ENCODE assay signal across 31 mouse cellular contexts in the genomic region with DNA sequence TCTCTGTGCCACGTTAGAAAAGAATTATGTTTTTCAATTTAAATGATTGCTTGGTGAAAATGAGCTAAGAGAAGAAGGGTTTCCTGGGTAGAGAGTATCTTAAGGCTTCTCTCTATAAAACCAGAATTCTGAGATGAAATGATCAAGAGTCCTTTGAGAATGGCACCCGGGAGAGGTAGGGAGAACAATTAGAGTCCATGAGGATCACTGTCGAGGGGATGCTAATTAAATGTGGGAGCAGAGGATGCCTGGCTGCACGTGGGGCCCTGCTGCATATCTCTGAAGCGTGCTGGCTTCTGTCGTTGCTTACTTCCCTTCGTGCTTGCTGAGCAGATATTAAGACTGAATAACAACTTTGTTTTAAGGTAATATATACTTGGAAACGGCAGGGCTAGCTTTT. TPM values are rescaled to one million over a fixed set of nuclear protein-coding genes. Genes with fewer than 3 reads are reported as not detected.
DNase-seq lines count a peak whose midpoint lies in the region; ATAC-seq and TF ChIP-seq lines count a peak whose summit lies in the region.
"Had no signal": no experiment of that assay in that cellular context is flagged by ENCODE, and none has a peak within 500 bp of the region (broad histone marks: within the 10 kb centered on the region; RNA-seq: fewer than 3 reads in every experiment).

No protein-coding gene starts in this region.

- WGBS in embryonic facial prominence, embryonic 14.5 days: 43% methylated on average over 8 of the region's 8 CpGs
- WGBS in embryonic facial prominence, embryonic 10.5 days: 54% methylated on average over 8 of the region's 8 CpGs
- 39% methylated on average over 8 of the region's 8 CpGs for WGBS in midbrain, embryonic 11.5 days
- WGBS in midbrain, embryonic 16.5 days: 12% methylated on average over 8 of the region's 8 CpGs

- intact Hi-C loops in left cerebral cortex, adult 2 months (cut with DNase I): loop anchor here (2.0 kb wide), 1 partner anchor 56 kb away; no protein-coding TSS in a partner anchor
- intact Hi-C loops in left cerebral cortex, postnatal 25 days (cut with DNase I): loop anchor here (10.0 kb wide), 2 partner anchors 200 to 780 kb away; no protein-coding TSS in a partner anchor

- no peak for TF ChIP-seq CTCF in left cerebral cortex, adult 2 months (IDR thresholded peaks at IDR 0.05)

- H3K9me3 ChIP-seq in embryonic facial prominence, embryonic 14.5 days (ENCODE audit: control insufficient read depth, low read length): no peaks in the 10 kb centered on the region
- no peaks in the 10 kb centered on the region for H3K9me3 ChIP-seq in embryonic facial prominence, embryonic 10.5 days
- no peaks in the 10 kb centered on the region for H3K9me3 ChIP-seq in midbrain, embryonic 11.5 days (ENCODE audit: control insufficient read depth, low read length)
- no peaks in the 10 kb centered on the region for H3K9me3 ChIP-seq in midbrain, embryonic 16.5 days (replicated peaks; ENCODE audit: control insufficient read depth, low read length, poor library complexity, severe bottlenecking)
- H3K9me3 ChIP-seq: forebrain, embryonic 15.5 days; heart, embryonic 10.5 days; heart, embryonic 15.5 days; hindbrain, embryonic 12.5 days; limb, embryonic 15.5 days; liver, embryonic 13.5 days; megakaryocyte, embryonic 14.5 days had no signal

- no peaks in the 10 kb centered on the region for H3K36me3 ChIP-seq in embryonic facial prominence, embryonic 14.5 days (ENCODE audit: control insufficient read depth, insufficient read depth, low read length)
- no peaks in the 10 kb centered on the region for H3K36me3 ChIP-seq in embryonic facial prominence, embryonic 10.5 days (replicated peaks)
- no peaks in the 10 kb centered on the region for H3K36me3 ChIP-seq in midbrain, embryonic 11.5 days (ENCODE audit: control insufficient read depth, insufficient read depth, low read length)
- H3K36me3 ChIP-seq in midbrain, embryonic 16.5 days (ENCODE audit: control insufficient read depth, insufficient read depth, low read length): no peaks in the 10 kb centered on the region
- H3K36me3 ChIP-seq: heart, embryonic 10.5 days; heart, embryonic 15.5 days; limb, embryonic 15.5 days had no signal

- H3K9ac ChIP-seq in embryonic facial prominence, embryonic 14.5 days (ENCODE audit: low read depth, low read length): no peak overlapping the region
- no peak overlapping the region for H3K9ac ChIP-seq in midbrain, embryonic 11.5 days (ENCODE audit: low read length)
- H3K9ac ChIP-seq in midbrain, embryonic 16.5 days (ENCODE audit: low read depth, low read length): no peak overlapping the region
- H3K9ac ChIP-seq: forebrain, embryonic 15.5 days; heart, embryonic 15.5 days; hindbrain, embryonic 12.5 days; limb, embryonic 15.5 days; liver, embryonic 13.5 days had no signal

- H3K4me3 ChIP-seq in embryonic facial prominence, embryonic 14.5 days (ENCODE audit: low read depth, low read length): no peak overlapping the region
- H3K4me3 ChIP-seq in embryonic facial prominence, embryonic 10.5 days: no peak overlapping the region
- H3K4me3 ChIP-seq in left cerebral cortex, adult 2 months: no peak overlapping the region
- no peak overlapping the region for H3K4me3 ChIP-seq in midbrain, embryonic 11.5 days (ENCODE audit: low read depth, low read length)
- H3K4me3 ChIP-seq in midbrain, embryonic 16.5 days (ENCODE audit: low read depth, low read length): no peak overlapping the region
- H3K4me3 ChIP-seq: forebrain, embryonic 15.5 days; heart, embryonic 10.5 days; heart, embryonic 15.5 days; hindbrain, embryonic 12.5 days; limb, embryonic 15.5 days; liver, embryonic 13.5 days; megakaryocyte, embryonic 14.5 days had no signal

- no peak overlapping the region for H3K27ac ChIP-seq in embryonic facial prominence, embryonic 14.5 days (replicated peaks; ENCODE audit: low read depth, low read length)
- no peak overlapping the region for H3K27ac ChIP-seq in embryonic facial prominence, embryonic 10.5 days (replicated peaks)
- H3K27ac ChIP-seq in left cerebral cortex, adult 2 months: peak overlapping the region; percentile 38
- no peak overlapping the region for H3K27ac ChIP-seq in midbrain, embryonic 11.5 days (ENCODE audit: low read depth, low read length)
- H3K27ac ChIP-seq in midbrain, embryonic 16.5 days (ENCODE audit: low read length): peak overlapping the region; percentile 48; the same call in 1 of the 2 replicates
- H3K27ac ChIP-seq: forebrain, embryonic 15.5 days; heart, embryonic 10.5 days; heart, embryonic 15.5 days; hindbrain, embryonic 12.5 days; limb, embryonic 15.5 days; liver, embryonic 13.5 days; stomach, postnatal 0 days had no signal

- no peaks in the 10 kb centered on the region for H3K4me1 ChIP-seq in embryonic facial prominence, embryonic 14.5 days (ENCODE audit: control insufficient read depth, insufficient read depth, low read length)
- H3K4me1 ChIP-seq in embryonic facial prominence, embryonic 10.5 days: peaks cover 1% of the 10 kb centered on the region; the same call in 1 of the 2 replicates
- H3K4me1 ChIP-seq in midbrain, embryonic 11.5 days (ENCODE audit: control insufficient read depth, insufficient read depth, low read length): peaks cover 9% of the 10 kb centered on the region
- peaks cover 12% of the 10 kb centered on the region for H3K4me1 ChIP-seq in midbrain, embryonic 16.5 days (ENCODE audit: control insufficient read depth, insufficient read depth, low read length)
- H3K4me1 ChIP-seq: heart, embryonic 15.5 days; limb, embryonic 15.5 days had no signal

- DNase-seq in embryonic facial prominence, embryonic 14.5 days (ENCODE audit: low spot score): peak; percentile 32
- DNase-seq in embryonic facial prominence, embryonic 10.5 days (ENCODE audit: low spot score): no peak
- DNase-seq in left cerebral cortex, adult 2 months (ENCODE audit: extremely low spot score in 1 of 2, low spot score in 2 of 2): no peak
- DNase-seq in left cerebral cortex, postnatal 25 days (ENCODE audit: low spot score in 2 of 2): no peak
- peak; percentile 75 for DNase-seq in midbrain, embryonic 11.5 days (ENCODE audit: low spot score, missing footprints)
- no peak for DNase-seq in right cerebral cortex, adult 2 months (ENCODE audit: low spot score in 2 of 2)
- no peak for DNase-seq in adrenal gland, adult 18-20 months (ENCODE audit: low spot score in 2 of 2)
- DNase-seq: adrenal gland, postnatal 14 days; cerebellum, adult 18-20 months; cerebellum, postnatal 10 days; gastrocnemius, postnatal 25 days; heart, adult 11 months; kidney, adult 11 months; kidney, postnatal 14 days; left cerebral cortex, postnatal 4 days; liver, embryonic 13.5 days; lung, adult 18-20 months; lung, postnatal 4 days; thymus, adult 18-20 months; thymus, postnatal 36 days had no signal

- H3K27me3 ChIP-seq in embryonic facial prominence, embryonic 14.5 days (replicated peaks; ENCODE audit: control insufficient read depth, insufficient read depth, low read length): no peaks in the 10 kb centered on the region
- no peaks in the 10 kb centered on the region for H3K27me3 ChIP-seq in embryonic facial prominence, embryonic 10.5 days (replicated peaks; ENCODE audit: low read depth, poor library complexity, severe bottlenecking)
- H3K27me3 ChIP-seq in midbrain, embryonic 11.5 days (ENCODE audit: control insufficient read depth, insufficient read depth, low read length): no peaks in the 10 kb centered on the region
- no peaks in the 10 kb centered on the region for H3K27me3 ChIP-seq in midbrain, embryonic 16.5 days (ENCODE audit: control insufficient read depth, insufficient read depth, low read depth, low read length)
- H3K27me3 ChIP-seq: CH12.LX; forebrain, embryonic 15.5 days; heart, embryonic 15.5 days; hindbrain, embryonic 12.5 days; limb, embryonic 15.5 days; liver, embryonic 13.5 days; megakaryocyte, embryonic 14.5 days had no signal

- H3K4me2 ChIP-seq in embryonic facial prominence, embryonic 14.5 days (ENCODE audit: low read depth, low read length): no peak overlapping the region
- H3K4me2 ChIP-seq in midbrain, embryonic 11.5 days: no peak overlapping the region
- no peak overlapping the region for H3K4me2 ChIP-seq in midbrain, embryonic 16.5 days (ENCODE audit: low read length)
- H3K4me2 ChIP-seq: forebrain, embryonic 15.5 days; heart, embryonic 15.5 days; hindbrain, embryonic 12.5 days; limb, embryonic 15.5 days; liver, embryonic 13.5 days had no signal

- peak; percentile 71; the same call in 1 of the 2 replicates for ATAC-seq in embryonic facial prominence, embryonic 14.5 days (ENCODE audit: low read depth)
- ATAC-seq in midbrain, embryonic 11.5 days (ENCODE audit: low FRiP score): no peak
- peak; percentile 69; the same call in 1 of the 2 replicates for ATAC-seq in midbrain, embryonic 16.5 days
- ATAC-seq: forebrain, embryonic 15.5 days; inflammation-experienced regulatory T-cells, adult 6 months; lung, postnatal 0 days had no signal

RNA-seq across cellular contexts. Expression of a gene that starts 23.5 kb away (rescaled TPM):
- polyA plus RNA-seq in embryonic facial prominence, embryonic 14.5 days (2014; fragmentation: Nextera tagmentation; extraction: Ambion mirVana): 28.2 and 29.0 TPM in 2 replicates
- 43.4 and 44.5 TPM in 2 replicates for polyA plus RNA-seq in embryonic facial prominence, embryonic 10.5 days (2016; fragmentation: Nextera tagmentation; extraction: Ambion mirVana)
- total RNA-seq in left cerebral cortex, adult 2 months (2021): 10 to 100 TPM; 64.0 to 65.1 TPM
- 10 to 100 TPM; 60.3 to 62.1 TPM for total RNA-seq in left cerebral cortex, postnatal 25 days (2021)
- polyA plus RNA-seq in midbrain, embryonic 11.5 days (2014; fragmentation: Nextera tagmentation; extraction: Ambion mirVana): 40.4 and 43.0 TPM in 2 replicates
- 69.7 and 70.7 TPM in 2 replicates for polyA plus RNA-seq in midbrain, embryonic 16.5 days (2015; fragmentation: Nextera tagmentation; extraction: Ambion mirVana)
- total RNA-seq in adrenal gland, adult 18-20 months (2021): 10 to 100 TPM; 18.1 to 22.0 TPM

RNA-seq across cellular contexts. Expression of a gene that starts 24.8 kb away (rescaled TPM):
- polyA plus RNA-seq in embryonic facial prominence, embryonic 14.5 days (2014; fragmentation: Nextera tagmentation; extraction: Ambion mirVana): 32.9 and 38.0 TPM in 2 replicates
- 35.6 and 35.7 TPM in 2 replicates for polyA plus RNA-seq in embryonic facial prominence, embryonic 10.5 days (2016; fragmentation: Nextera tagmentation; extraction: Ambion mirVana)
- total RNA-seq in left cerebral cortex, adult 2 months (2021): 10 to 100 TPM; 61.4 to 63.0 TPM
- 10 to 100 TPM; 53.8 to 57.7 TPM for total RNA-seq in left cerebral cortex, postnatal 25 days (2021)
- polyA plus RNA-seq in midbrain, embryonic 11.5 days (2014; fragmentation: Nextera tagmentation; extraction: Ambion mirVana): 35.9 and 37.8 TPM in 2 replicates
- 43.1 and 43.6 TPM in 2 replicates for polyA plus RNA-seq in midbrain, embryonic 16.5 days (2015; fragmentation: Nextera tagmentation; extraction: Ambion mirVana)
- 10 to 100 TPM; 30.0 to 32.5 TPM for total RNA-seq in adrenal gland, adult 18-20 months (2021)

Comparison
In these comparisons a context has a peak if more than half of its experiments do, and no peak if none do; other contexts are left out.
1. DNase-seq: peak in embryonic facial prominence, embryonic 14.5 days (single experiment) and midbrain, embryonic 11.5 days (single experiment); none in embryonic facial prominence, embryonic 10.5 days (single experiment), left cerebral cortex, adult 2 months (0 of 2), left cerebral cortex, postnatal 25 days (0 of 2), right cerebral cortex, adult 2 months (0 of 2) and adrenal gland, adult 18-20 months (0 of 2).
2. H3K27ac ChIP-seq: peak in left cerebral cortex, adult 2 months (single experiment) and midbrain, embryonic 16.5 days (single experiment); none in embryonic facial prominence, embryonic 14.5 days (single experiment), embryonic facial prominence, embryonic 10.5 days (single experiment) and midbrain, embryonic 11.5 days (single experiment).